Mouse (Mus musculus) hindbrain, embryonic 10.5 days (tissue): ENCODE measurements at regions not wholly inside any gene's neighbourhood (a gene's known extent, or its start where the extent isn't known, plus 50 kb on each side); places are given as distances from the start of the nearest gene placed in this dataset.
A peak's percentile ranks its signal among the peaks of the same experiment; 100 is the strongest.

Source experiments
- DNase-seq: peaks from one replicate; pipeline ENCODE4 v3.0.0-alpha.2; 2017; ENCODE audit warnings: low spot score
- H3K27ac ChIP-seq: fragments of 300-500 bp; sonication (generic); 2 replicates; pipeline ENCODE4 v1.5.1; 2016; ENCODE audit warnings: mild to moderate bottlenecking, moderate library complexity
- H3K27me3 ChIP-seq: fragments of 300-500 bp; sonication (generic); 2 replicates; pipeline ENCODE4 v1.6.1; 2016; ENCODE audit warnings: mild to moderate bottlenecking; ENCODE audit not compliant: poor library complexity, insufficient read depth, severe bottlenecking
- H3K36me3 ChIP-seq: fragments of 300-500 bp; sonication (generic); 2 replicates; pipeline ENCODE4 v1.6.1; 2016; ENCODE audit warnings: mild to moderate bottlenecking, moderate library complexity
- H3K4me1 ChIP-seq: fragments of 300-500 bp; sonication (generic); replicated peaks from 2 replicates; pipeline ENCODE4 v1.6.1; 2016; ENCODE audit warnings: mild to moderate bottlenecking
- H3K4me3 ChIP-seq: fragments of 300-500 bp; sonication (generic); 2 replicates; pipeline ENCODE4 v1.5.1; 2016; ENCODE audit warnings: mild to moderate bottlenecking, moderate library complexity
- H3K9me3 ChIP-seq: fragments of 300-500 bp; sonication (generic); 2 replicates; pipeline ENCODE4 v1.6.1; 2016; ENCODE audit warnings: mild to moderate bottlenecking, moderate library complexity
- WGBS: fragments of 180-500 bp; shearing (Covaris S2); methylation state at CpG from one replicate; pipeline ENCODE4 v1.1.7; 2016; 5-methylcytosine and 5-hydroxymethylcytosine counted together

DNA sequence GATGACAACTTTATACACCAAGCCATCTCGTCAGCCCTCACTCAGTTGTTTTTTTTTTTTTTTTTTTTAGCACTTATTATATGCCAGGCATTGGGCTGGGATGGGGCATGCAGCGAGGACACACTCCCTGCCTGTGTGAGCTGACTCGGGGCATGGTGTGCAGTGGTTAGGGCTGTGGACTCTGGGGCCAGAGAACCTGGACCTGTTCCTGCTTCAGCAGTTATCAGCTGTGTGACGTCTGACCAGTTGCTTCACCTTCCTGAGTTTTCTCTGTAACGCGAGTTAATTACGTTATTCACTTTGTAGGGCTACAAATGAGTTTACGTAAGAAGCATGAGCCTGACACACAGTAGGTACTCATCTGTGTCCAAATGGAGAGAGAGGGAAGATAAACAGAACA lies 77.7 kb upstream of the Tmem189 start:
- Histone ChIP-seq H3K9me3 (no peaks in the 10 kb centered on the region), H3K4me3 (no peak overlapping the region), H3K27me3 (no peaks in the 10 kb centered on the region; the same call in 1 of the 2 replicates), H3K4me1 (peaks cover 21% of the 10 kb centered on the region), H3K27ac (no peak overlapping the region), H3K36me3 (no peaks in the 10 kb centered on the region)
- WGBS = 87% methylated on average over 8 of the region's 8 CpGs
- no peak for DNase-seq

DNA sequence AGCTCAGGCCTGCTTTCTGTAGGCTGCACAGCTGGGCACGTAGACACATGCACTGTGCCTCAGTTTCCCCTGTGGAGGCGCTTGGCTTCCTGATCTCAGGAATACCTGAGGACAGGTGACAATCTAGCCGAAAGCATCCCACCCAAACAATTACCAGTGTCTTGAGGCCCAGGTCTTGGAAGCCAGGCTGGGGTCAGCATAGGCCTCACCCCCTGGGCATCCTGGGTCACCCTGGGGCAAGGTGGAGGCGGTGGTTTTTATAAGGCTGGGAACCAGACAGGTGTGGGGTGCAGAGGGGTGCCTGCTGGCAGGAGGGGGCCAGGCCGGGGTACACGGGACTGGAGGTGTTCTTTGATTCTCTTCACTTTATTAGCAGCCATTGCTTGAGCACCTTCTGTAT lies 76.2 kb upstream of the Tmem189 start:
- DNase-seq = no peak
- Histone ChIP-seq H3K4me3 (no peak overlapping the region), H3K27ac (peak overlapping the region; percentile 82), H3K27me3 (no peaks in the 10 kb centered on the region; the same call in 1 of the 2 replicates), H3K36me3 (no peaks in the 10 kb centered on the region), H3K4me1 (peaks cover 24% of the 10 kb centered on the region), H3K9me3 (no peaks in the 10 kb centered on the region)
- WGBS = 91% methylated on average over 6 of the region's 6 CpGs

DNA sequence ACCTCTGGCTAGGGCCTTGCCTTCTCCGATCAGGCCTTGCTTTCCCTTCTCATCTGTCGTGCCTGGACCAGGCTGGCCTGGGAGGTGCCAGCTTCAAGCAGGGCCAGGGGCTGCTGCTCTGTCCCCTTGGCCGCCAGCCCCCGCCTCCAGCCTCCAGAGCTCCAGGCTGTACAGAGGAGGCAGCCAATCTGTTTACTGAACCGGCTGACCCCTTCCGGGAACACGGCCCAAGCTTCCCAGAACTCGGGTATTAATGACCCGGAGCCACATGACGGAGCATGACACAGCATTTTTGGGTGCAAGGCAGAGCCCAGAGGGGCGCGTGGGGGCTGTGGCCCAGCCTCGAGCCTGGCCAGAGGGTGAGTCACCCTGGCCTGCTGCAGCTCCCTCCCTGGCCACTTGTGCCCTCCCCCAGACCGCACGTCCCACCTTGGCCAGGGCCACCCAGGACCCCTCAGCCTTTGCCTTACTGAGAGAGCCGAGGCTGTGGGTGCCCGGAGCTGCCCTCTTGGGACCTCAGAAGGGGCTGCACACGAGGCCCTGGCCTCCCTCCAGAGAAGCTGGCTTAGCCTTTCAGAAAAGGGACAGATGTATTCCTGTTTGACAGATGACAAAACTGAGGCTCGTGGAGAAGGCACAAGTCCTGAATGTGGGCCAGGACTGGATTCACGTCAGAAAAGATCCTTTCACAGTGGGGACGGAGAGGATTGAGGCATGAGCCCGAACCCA lies 75.6 kb upstream of the Tmem189 start:
- H3K36me3 ChIP-seq = no peaks in the 10 kb centered on the region
- peaks cover 29% of the 10 kb centered on the region for H3K4me1 ChIP-seq
- H3K9me3 ChIP-seq = no peaks in the 10 kb centered on the region
- H3K27ac ChIP-seq = peak overlapping the region; percentile 82
- H3K4me3 ChIP-seq = no peak overlapping the region
- peak; percentile 52 for DNase-seq
- H3K27me3 ChIP-seq = no peaks in the 10 kb centered on the region; the same call in 1 of the 2 replicates
- 53% methylated on average over 22 of the region's 22 CpGs for WGBS

DNA sequence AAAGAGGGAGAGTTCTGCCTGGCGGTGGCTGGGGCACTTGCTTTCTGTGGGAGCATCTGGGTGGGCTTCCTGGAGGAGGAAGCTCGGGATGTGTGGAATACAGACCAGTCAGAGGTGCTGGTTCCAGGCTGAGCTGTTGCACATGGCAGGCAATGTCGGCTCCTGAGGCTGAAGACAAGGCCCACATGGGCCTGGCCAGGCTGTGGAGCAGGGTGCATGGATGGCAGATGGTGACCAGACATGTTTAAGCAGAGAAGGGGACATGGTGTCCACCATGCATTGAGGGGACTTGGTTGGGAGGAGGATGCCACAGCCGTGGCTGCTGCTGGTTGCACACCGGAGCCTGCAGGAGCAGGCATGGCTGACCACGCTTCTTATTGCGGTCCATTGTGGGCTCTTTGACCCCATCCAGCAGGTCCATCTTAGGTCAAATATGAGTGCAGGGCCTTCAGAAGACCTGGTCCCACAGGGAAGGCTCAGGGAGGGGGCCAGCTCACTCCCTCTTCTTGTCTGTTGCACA lies 74.3 kb upstream of the Tmem189 start:
- Histone ChIP-seq H3K27me3 (no peaks in the 10 kb centered on the region; the same call in 1 of the 2 replicates), H3K4me1 (peaks cover 29% of the 10 kb centered on the region), H3K9me3 (no peaks in the 10 kb centered on the region), H3K4me3 (no peak overlapping the region), H3K36me3 (no peaks in the 10 kb centered on the region), H3K27ac (peak overlapping the region; percentile 82; the same call in 1 of the 2 replicates)
- WGBS = 92% methylated on average over 7 of the region's 7 CpGs
- no peak for DNase-seq

DNA sequence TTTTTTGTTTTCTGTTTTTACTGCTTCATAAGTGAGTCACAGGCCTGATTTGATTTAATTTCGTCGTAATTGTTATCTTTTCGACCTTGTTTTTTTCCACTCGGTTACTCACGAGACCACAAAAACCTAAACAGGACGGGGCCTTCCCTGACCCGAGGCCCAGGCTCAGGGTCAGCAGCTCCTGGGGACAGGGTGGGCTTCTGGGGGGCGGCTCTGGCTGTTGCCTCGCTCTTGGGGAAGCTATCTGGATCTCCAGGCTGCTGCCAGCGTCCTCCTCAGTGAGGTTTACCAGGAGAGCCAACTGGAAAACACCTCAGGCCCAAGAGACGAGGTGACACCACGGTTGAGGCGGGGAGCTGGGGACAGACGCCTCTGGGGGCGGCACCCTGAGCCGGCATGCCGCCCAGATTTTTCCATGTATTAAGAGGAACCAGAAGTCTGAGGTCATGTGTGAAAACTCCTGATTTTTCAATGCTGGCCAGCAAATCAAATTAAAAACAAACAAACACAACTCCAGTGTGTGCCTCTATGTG lies 71.8 kb upstream of the Tmem189 start:
- WGBS = 84% methylated on average over 17 of the region's 17 CpGs
- Histone ChIP-seq H3K27me3 (no peaks in the 10 kb centered on the region), H3K9me3 (no peaks in the 10 kb centered on the region), H3K27ac (peak overlapping the region; percentile 60), H3K36me3 (no peaks in the 10 kb centered on the region), H3K4me3 (no peak overlapping the region), H3K4me1 (peaks cover 48% of the 10 kb centered on the region)
- no peak for DNase-seq

DNA sequence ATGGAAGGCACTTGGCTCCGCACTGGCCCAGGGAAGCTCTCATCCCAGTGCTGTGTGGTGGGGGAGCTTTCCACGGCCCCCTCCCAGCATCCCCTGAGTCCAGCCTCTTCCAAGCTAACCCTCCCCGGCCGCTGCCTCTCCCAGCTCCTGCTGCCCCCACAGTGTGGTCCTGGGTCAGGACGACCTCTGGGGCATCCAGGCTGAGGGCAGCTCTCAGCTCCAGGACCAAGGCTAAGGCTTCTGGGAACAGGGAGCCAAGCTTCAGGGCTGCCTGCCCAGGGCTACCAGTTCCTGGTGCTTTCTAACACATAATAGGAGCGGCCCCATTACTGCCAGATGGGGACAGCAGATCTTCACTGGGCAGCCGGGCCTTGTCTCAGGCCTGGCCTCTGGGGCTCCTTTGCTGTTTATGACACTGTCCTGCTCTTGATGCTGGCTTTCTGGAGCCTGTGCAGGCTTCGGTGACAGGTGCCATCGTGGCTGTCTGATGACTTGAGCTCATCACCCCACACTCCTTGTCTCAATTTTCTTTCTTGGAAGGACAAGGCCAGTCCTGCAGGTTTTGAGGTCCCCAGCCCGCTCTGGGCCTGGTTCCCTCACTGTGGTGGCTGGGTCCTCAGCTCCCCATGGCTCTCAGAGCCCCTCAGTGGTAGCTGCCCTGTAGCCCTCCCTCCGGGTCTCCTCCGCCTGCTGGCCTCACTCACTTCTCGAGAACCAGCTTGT lies 71.2 kb upstream of the Tmem189 start:
- H3K9me3 ChIP-seq = no peaks in the 10 kb centered on the region
- H3K4me1 ChIP-seq = peaks cover 48% of the 10 kb centered on the region
- no peaks in the 10 kb centered on the region for H3K27me3 ChIP-seq
- no peak for DNase-seq
- H3K4me3 ChIP-seq = no peak overlapping the region
- H3K27ac ChIP-seq = peak overlapping the region; percentile 6; the same call in 1 of the 2 replicates
- 78% methylated on average over 13 of the region's 13 CpGs for WGBS
- no peaks in the 10 kb centered on the region for H3K36me3 ChIP-seq

DNA sequence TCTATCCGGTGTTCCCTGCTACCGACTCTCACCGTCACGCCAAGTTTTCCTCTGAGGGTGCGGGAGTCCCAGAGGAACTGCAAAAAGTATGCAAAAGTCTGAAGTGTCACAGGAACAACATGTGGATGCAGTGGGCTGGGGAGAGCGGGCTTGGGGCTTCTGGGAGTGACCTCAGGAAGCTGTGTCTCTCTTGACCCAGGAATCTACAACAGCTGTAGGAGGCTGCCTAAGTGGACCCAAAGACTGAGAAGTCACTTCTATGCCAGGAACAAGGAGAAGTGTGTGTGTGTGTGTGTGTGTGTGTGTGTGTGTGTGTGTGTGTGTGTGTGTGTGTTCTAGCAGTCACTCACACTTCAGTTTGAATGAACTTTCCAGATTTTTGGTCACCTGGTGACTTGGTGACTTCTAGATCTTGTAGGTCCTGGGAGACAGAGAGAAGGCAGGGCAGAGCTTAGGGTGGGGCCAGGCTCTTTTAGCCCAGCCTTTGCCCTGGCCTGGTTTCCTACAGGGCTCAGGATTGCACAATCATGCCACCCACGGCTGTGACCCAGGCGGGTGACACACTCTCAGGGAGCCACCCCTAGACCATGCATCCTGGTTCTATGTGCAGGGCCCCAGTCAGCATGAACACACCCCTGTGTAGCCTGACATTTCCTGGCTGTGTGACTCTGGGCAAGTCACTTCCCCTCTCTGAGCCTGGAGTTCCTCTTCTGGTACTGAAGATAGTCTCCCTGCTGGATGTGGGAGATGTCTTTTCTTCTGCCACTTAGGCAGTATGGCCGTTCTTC lies 70.2 kb upstream of the Tmem189 start:
- Histone ChIP-seq H3K9me3 (no peaks in the 10 kb centered on the region), H3K4me1 (peaks cover 40% of the 10 kb centered on the region), H3K4me3 (no peak overlapping the region), H3K27ac (peak overlapping the region; percentile 57; the same call in 1 of the 2 replicates), H3K36me3 (no peaks in the 10 kb centered on the region), H3K27me3 (no peaks in the 10 kb centered on the region)
- WGBS = 88% methylated on average over 9 of the region's 9 CpGs
- DNase-seq = no peak

DNA sequence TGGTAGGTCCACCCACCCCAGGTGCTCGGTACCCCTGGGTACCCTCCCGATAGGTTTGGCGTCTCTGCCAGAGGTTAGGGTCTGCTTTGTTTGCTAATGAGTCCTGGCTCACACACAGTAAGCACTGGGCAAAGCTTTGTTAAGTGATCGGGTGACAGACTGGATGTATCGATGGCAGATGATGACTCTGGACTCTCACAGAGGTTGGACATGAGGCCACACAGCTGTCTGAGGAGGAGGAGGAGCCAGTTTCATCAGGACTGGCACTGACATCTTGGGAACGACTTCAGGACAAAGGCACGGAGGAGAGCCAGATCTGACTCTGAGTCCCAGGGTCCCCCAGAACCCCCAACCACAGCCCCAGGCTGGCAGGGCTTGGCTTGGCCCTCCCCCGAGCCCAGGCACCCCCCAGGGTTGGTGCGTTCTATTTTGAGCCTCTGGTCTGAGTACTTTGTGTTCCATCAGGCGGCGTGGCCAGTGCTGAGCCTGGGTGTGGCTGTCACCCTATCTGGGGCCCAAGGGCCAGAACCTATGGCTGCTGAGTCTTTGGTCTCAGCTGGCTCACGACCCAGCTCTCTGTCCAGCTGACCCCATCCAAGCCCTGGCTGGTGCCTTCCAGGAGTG lies 67.6 kb upstream of the Tmem189 start:
- Histone ChIP-seq H3K4me3 (no peak overlapping the region), H3K4me1 (peaks cover 43% of the 10 kb centered on the region), H3K36me3 (no peaks in the 10 kb centered on the region), H3K9me3 (no peaks in the 10 kb centered on the region), H3K27ac (peak overlapping the region; percentile 53), H3K27me3 (no peaks in the 10 kb centered on the region)
- WGBS = 68% methylated on average over 12 of the region's 12 CpGs
- no peak for DNase-seq

DNA sequence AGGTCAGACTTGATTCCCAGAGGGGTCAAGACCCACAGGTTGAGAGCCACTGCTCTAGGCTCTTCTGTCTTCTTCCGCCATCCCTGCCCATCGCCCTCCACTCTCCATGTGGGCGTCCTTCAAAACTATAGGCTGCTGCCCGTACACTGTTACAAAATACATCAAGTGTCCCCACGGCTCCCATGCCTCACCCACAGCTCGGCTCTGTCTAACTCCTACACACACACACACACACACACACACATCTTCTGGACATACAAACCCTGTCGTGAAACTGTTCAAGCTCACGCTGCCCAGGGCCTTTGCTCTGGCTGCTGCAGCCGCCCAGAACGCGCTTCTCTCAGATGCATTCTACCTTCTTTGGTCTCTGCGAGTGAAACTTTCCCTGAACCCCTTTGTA lies 67.1 kb upstream of the Tmem189 start:
- Histone ChIP-seq H3K27ac (peak overlapping the region; percentile 53), H3K4me3 (no peak overlapping the region)

DNA sequence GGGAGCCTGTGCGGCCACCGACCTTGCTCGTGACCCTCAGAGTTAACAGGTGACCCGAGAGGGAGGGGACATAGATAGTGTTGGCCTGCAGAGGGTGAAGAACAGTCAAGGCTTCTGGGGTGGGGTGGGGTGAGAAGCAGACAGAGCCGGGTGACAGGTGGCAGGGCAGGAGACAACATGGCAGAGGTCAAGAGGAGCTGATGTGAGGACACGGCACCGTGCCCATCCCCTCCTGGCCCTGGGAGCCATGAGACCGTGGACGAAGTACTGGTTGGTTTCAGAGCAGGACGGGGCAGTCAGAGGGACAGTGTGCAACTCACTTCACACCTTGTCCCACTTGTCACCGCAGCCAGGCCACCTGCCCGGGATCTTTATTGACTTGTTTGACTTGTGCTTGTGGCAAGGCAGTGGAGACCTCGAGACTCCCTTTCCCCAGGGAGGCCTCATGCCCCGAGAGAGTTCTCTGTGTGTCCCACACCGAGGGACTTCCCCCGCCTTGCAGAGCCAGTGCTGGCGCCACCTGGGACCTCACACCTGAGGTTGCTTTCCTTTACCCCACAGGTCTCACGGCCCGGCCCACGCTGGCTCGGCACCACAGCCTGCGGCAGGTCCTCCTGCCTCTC lies 65.4 kb upstream of the Tmem189 start:
- Histone ChIP-seq H3K4me3 (no peak overlapping the region), H3K4me1 (peaks cover 36% of the 10 kb centered on the region), H3K27ac (no peak overlapping the region), H3K9me3 (no peaks in the 10 kb centered on the region), H3K36me3 (no peaks in the 10 kb centered on the region), H3K27me3 (no peaks in the 10 kb centered on the region)
- WGBS = 85% methylated on average over 22 of the region's 22 CpGs
- no peak for DNase-seq

More for the DNA sequence above, 67.1 kb upstream of the Tmem189 start:
- Histone ChIP-seq H3K9me3 (no peaks in the 10 kb centered on the region), H3K36me3 (no peaks in the 10 kb centered on the region), H3K4me1 (peaks cover 43% of the 10 kb centered on the region), H3K27me3 (no peaks in the 10 kb centered on the region)
- 85% methylated on average over 12 of the region's 12 CpGs for WGBS
- no peak for DNase-seq

DNA sequence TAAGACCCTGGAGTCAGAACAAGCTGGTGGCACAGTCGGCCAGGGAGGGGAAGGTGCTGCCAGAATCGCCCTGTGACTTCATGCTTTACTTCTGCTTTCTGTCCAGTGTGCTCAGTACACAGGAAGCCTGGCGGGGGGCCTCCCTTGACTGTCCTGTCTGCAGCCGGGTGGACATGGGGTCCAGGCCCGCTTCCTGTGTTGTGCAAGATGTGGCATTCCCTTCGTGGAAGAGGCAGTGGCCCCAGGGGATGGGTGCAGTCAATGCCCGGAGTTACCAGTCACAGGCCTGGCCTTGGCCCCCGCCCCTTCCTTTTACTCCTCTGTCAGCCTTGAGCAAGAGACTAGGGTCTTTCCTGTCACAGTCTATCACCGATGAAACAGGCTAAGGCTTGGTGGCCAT lies 64.3 kb upstream of the Tmem189 start:
- H3K4me1 ChIP-seq = peaks cover 28% of the 10 kb centered on the region
- WGBS = 73% methylated on average over 9 of the region's 9 CpGs
- no peaks in the 10 kb centered on the region for H3K9me3 ChIP-seq
- no peaks in the 10 kb centered on the region for H3K36me3 ChIP-seq
- H3K4me3 ChIP-seq = no peak overlapping the region
- 0 out of 2 replicates have a peak overlapping the region, but pooled peaks have one; percentile 53 for H3K27ac ChIP-seq
- 0 out of 2 replicates have a peak, but pooled peaks cover 2% of the 10 kb centered on the region for H3K27me3 ChIP-seq
- no peak for DNase-seq
